Comparison of ENCODE assay signal across 19 mouse cellular contexts in genomic region chr7:129922291-129922690, GRCm38 (mm10).
DNase-seq lines count a peak whose midpoint lies in the region; ATAC-seq and TF ChIP-seq lines count a peak whose summit lies in the region.
"Had no signal": no experiment of that assay in that cellular context is flagged by ENCODE, and none has a peak within 500 bp of the region (broad histone marks: within the 10 kb centered on the region; RNA-seq: fewer than 3 reads in every experiment).

No protein-coding gene starts in this region.

- peak; percentile 8 for DNase-seq in left cerebral cortex, postnatal 4 days
- no peak for DNase-seq in left cerebral cortex, postnatal 10 days (ENCODE audit: extremely low spot score in 1 of 2, low spot score in 2 of 2)
- DNase-seq in forebrain, embryonic 11.5 days (ENCODE audit: low spot score): peak; percentile 68
- peak; percentile 16 for DNase-seq in forebrain, postnatal 0 days
- no peak for DNase-seq in cerebellum, adult 2 months
- DNase-seq in lung, postnatal 10 days: no peak
- DNase-seq in frontal cortex, postnatal 14 days (ENCODE audit: low spot score in 2 of 2): no peak
- DNase-seq: cerebellum, postnatal 36 days; heart, adult 11 months; kidney, adult 18-20 months; kidney, postnatal 10 days; liver, embryonic 13.5 days had no signal

- intact Hi-C loops in left cerebral cortex, postnatal 4 days (cut with DNase I): no loop called here
- intact Hi-C loops in left cerebral cortex, postnatal 10 days (cut with DNase I): no loop called here

- H3K36me3 ChIP-seq in forebrain, embryonic 11.5 days (ENCODE audit: control insufficient read depth, insufficient read depth, low read length): no peaks in the 10 kb centered on the region
- no peaks in the 10 kb centered on the region for H3K36me3 ChIP-seq in forebrain, postnatal 0 days (ENCODE audit: insufficient read depth)
- H3K36me3 ChIP-seq: embryonic facial prominence, embryonic 15.5 days; heart, embryonic 15.5 days; hindbrain, embryonic 15.5 days; limb, embryonic 12.5 days; liver, embryonic 13.5 days; lung, embryonic 15.5 days; neural tube, embryonic 15.5 days had no signal

- no peaks in the 10 kb centered on the region for H3K27me3 ChIP-seq in forebrain, embryonic 11.5 days (ENCODE audit: control insufficient read depth, insufficient read depth, low read length)
- no peaks in the 10 kb centered on the region for H3K27me3 ChIP-seq in forebrain, postnatal 0 days (ENCODE audit: insufficient read depth, low read length)
- no peaks in the 10 kb centered on the region for H3K27me3 ChIP-seq in cerebellum, adult 2 months (ENCODE audit: control insufficient read depth, insufficient read depth, low read length)
- H3K27me3 ChIP-seq: embryonic facial prominence, embryonic 15.5 days; heart, embryonic 15.5 days; hindbrain, embryonic 15.5 days; liver, embryonic 13.5 days; lung, embryonic 15.5 days; neural tube, embryonic 15.5 days had no signal

- no peak for TF ChIP-seq POLR2A in cerebellum, adult 2 months (IDR thresholded peaks at IDR 0.05; ENCODE audit: borderline replicate concordance, insufficient read depth, low read length)

- H3K9ac ChIP-seq in forebrain, embryonic 11.5 days (ENCODE audit: low read length): no peak overlapping the region
- no peak overlapping the region for H3K9ac ChIP-seq in forebrain, postnatal 0 days
- H3K9ac ChIP-seq: embryonic facial prominence, embryonic 15.5 days; heart, embryonic 15.5 days; hindbrain, embryonic 15.5 days; limb, embryonic 12.5 days; liver, embryonic 13.5 days; lung, embryonic 15.5 days; neural tube, embryonic 15.5 days had no signal

- peaks cover 3% of the 10 kb centered on the region for H3K4me1 ChIP-seq in forebrain, embryonic 11.5 days (replicated peaks; ENCODE audit: control insufficient read depth, insufficient read depth, low read length)
- H3K4me1 ChIP-seq in forebrain, postnatal 0 days (ENCODE audit: insufficient read depth): no peaks in the 10 kb centered on the region
- H3K4me1 ChIP-seq in cerebellum, adult 2 months (ENCODE audit: control insufficient read depth, insufficient read depth, low read length): peaks cover 5% of the 10 kb centered on the region; the same call in 1 of the 2 replicates
- H3K4me1 ChIP-seq: heart, embryonic 15.5 days; liver, embryonic 13.5 days; lung, embryonic 15.5 days; neural tube, embryonic 15.5 days had no signal

- no peak overlapping the region for H3K4me3 ChIP-seq in forebrain, embryonic 11.5 days (ENCODE audit: low read depth, low read length)
- no peak overlapping the region for H3K4me3 ChIP-seq in forebrain, postnatal 0 days (ENCODE audit: low read depth, low read length)
- H3K4me3 ChIP-seq in cerebellum, adult 2 months (replicated peaks; ENCODE audit: insufficient read depth, low read depth, low read length): no peak overlapping the region
- H3K4me3 ChIP-seq: embryonic facial prominence, embryonic 15.5 days; heart, embryonic 15.5 days; hindbrain, embryonic 15.5 days; left cerebral cortex, adult 2 months; limb, embryonic 12.5 days; liver, embryonic 13.5 days; lung, embryonic 15.5 days; neural tube, embryonic 15.5 days had no signal

- H3K4me2 ChIP-seq in forebrain, embryonic 11.5 days (ENCODE audit: low read depth, low read length, severe bottlenecking): no peak overlapping the region
- H3K4me2 ChIP-seq in forebrain, postnatal 0 days (ENCODE audit: low read depth): no peak overlapping the region
- H3K4me2 ChIP-seq: embryonic facial prominence, embryonic 15.5 days; heart, embryonic 15.5 days; hindbrain, embryonic 15.5 days; limb, embryonic 12.5 days; liver, embryonic 13.5 days; lung, embryonic 15.5 days; neural tube, embryonic 15.5 days had no signal

- WGBS in forebrain, embryonic 11.5 days: 44% methylated on average over 7 of the region's 7 CpGs
- 14% methylated on average over 7 of the region's 7 CpGs for WGBS in forebrain, postnatal 0 days
- WGBS in cerebellum, adult 2 months: 56% methylated on average over 7 of the region's 7 CpGs

- H3K9me3 ChIP-seq in forebrain, embryonic 11.5 days (ENCODE audit: control insufficient read depth, low read length): no peaks in the 10 kb centered on the region
- no peaks in the 10 kb centered on the region for H3K9me3 ChIP-seq in forebrain, postnatal 0 days (ENCODE audit: low read length)
- H3K9me3 ChIP-seq: embryonic facial prominence, embryonic 15.5 days; heart, embryonic 15.5 days; hindbrain, embryonic 15.5 days; limb, embryonic 12.5 days; liver, embryonic 13.5 days; lung, embryonic 15.5 days; neural tube, embryonic 15.5 days had no signal

- TF ChIP-seq CTCF in forebrain, postnatal 0 days (IDR thresholded peaks at IDR 0.05; ENCODE audit: low read depth): no peak
- TF ChIP-seq CTCF in cerebellum, adult 2 months (IDR thresholded peaks at IDR 0.05; ENCODE audit: borderline replicate concordance, insufficient read depth, low read depth, low read length): no peak

- H3K27ac ChIP-seq in forebrain, embryonic 11.5 days (ENCODE audit: low read depth, low read length): peak overlapping the region; percentile 32
- no peak overlapping the region for H3K27ac ChIP-seq in forebrain, postnatal 0 days (ENCODE audit: low read depth, low read length)
- H3K27ac ChIP-seq in cerebellum, adult 2 months (ENCODE audit: insufficient read depth, low read length): no peak overlapping the region
- H3K27ac ChIP-seq: embryonic facial prominence, embryonic 15.5 days; heart, embryonic 15.5 days; hindbrain, embryonic 15.5 days; left cerebral cortex, adult 2 months; limb, embryonic 12.5 days; liver, embryonic 13.5 days; lung, embryonic 15.5 days; neural tube, embryonic 15.5 days had no signal

- ATAC-seq in forebrain, embryonic 11.5 days (replicated peaks; ENCODE audit: low FRiP score): peak; percentile 94
- peak; percentile 45; the same call in 1 of the 2 replicates for ATAC-seq in forebrain, postnatal 0 days

Comparison
In these comparisons a context has a peak if more than half of its experiments do, and no peak if none do; other contexts are left out.
1. DNase-seq: peak in left cerebral cortex, postnatal 4 days (single experiment), forebrain, embryonic 11.5 days (single experiment) and forebrain, postnatal 0 days (single experiment); none in left cerebral cortex, postnatal 10 days (0 of 2), cerebellum, adult 2 months (0 of 2), lung, postnatal 10 days (single experiment) and frontal cortex, postnatal 14 days (0 of 2).